Mouse (Mus musculus) CD4-positive helper T cell, adult 2 months (primary cell): Measurements from ENCODE around the gene Mpzl3.
A peak's percentile ranks its signal among the peaks of the same experiment; 100 is the strongest.

Source experiments
- DNase-seq: peaks from one replicate; pipeline ENCODE4 v3.0.0-alpha.2; 2012; ENCODE audit warnings: low read depth, missing footprints, low spot score

The Mpzl3 gene

GRCm38 (mm10) chr9:45042947-45043346 is 12.0 kb upstream of the Mpzl3 start:
- peak; percentile 30 for DNase-seq

- no peak for DNase-seq
These were observed 8.0 kb upstream of the Mpzl3 start for GRCm38 (mm10) chr9:45046973-45047372.

GRCm38 (mm10) chr9:45048511-45048910 is 6.5 kb upstream of the Mpzl3 start:
- DNase-seq: peak; percentile 60

- DNase-seq: no peak
These were observed 5.3 kb upstream of the Mpzl3 start for GRCm38 (mm10) chr9:45049731-45050130.

- DNase-seq: no peak
These were observed 4.7 kb upstream of the Mpzl3 start for GRCm38 (mm10) chr9:45050301-45050700.

GRCm38 (mm10) chr9:45058304-45058940 is 3.4 kb downstream of the Mpzl3 start:
- DNase-seq: peak; percentile 52

- DNase-seq: no peak
These were observed 5.2 kb downstream of the Mpzl3 start for GRCm38 (mm10) chr9:45060151-45060550.

- DNase-seq: peak; percentile 81
These were observed 7.7 kb downstream of the Mpzl3 start for GRCm38 (mm10) chr9:45062677-45063076.

- no peak for DNase-seq
These were observed 9.4 kb downstream of the Mpzl3 start for GRCm38 (mm10) chr9:45064421-45064820.

- DNase-seq: no peak
These were observed 11.7 kb downstream of the Mpzl3 start for GRCm38 (mm10) chr9:45066735-45067134.

GRCm38 (mm10) chr9:45071800-45072199 is 16.8 kb downstream of the Mpzl3 start:
- DNase-seq: no peak

- no peak for DNase-seq
These were observed 22.9 kb downstream of the Mpzl3 start for GRCm38 (mm10) chr9:45077859-45078258.

- DNase-seq: peak; percentile 58
These were observed 24.0 kb downstream of the Mpzl3 start, which contains the start of gene Jaml for GRCm38 (mm10) chr9:45079011-45079410. Jaml (plus strand) TSS chr9:45079183.

GRCm38 (mm10) chr9:45083132-45083531 is 28.1 kb downstream of the Mpzl3 start:
- peak; percentile 50 for DNase-seq

- no peak for DNase-seq
These were observed 29.6 kb downstream of the Mpzl3 start for GRCm38 (mm10) chr9:45084556-45084955.

- no peak for DNase-seq
These were observed 31.0 kb downstream of the Mpzl3 start for GRCm38 (mm10) chr9:45085741-45086690.

- DNase-seq: no peak
These were observed 33.1 kb downstream of the Mpzl3 start for GRCm38 (mm10) chr9:45088040-45088439.

GRCm38 (mm10) chr9:45090811-45091210 is 35.8 kb downstream of the Mpzl3 start:
- no peak for DNase-seq

GRCm38 (mm10) chr9:45092641-45093040 is 37.7 kb downstream of the Mpzl3 start:
- DNase-seq: no peak

GRCm38 (mm10) chr9:45095149-45095937 is 40.4 kb downstream of the Mpzl3 start:
- no peak for DNase-seq

GRCm38 (mm10) chr9:45097877-45098276 is 42.9 kb downstream of the Mpzl3 start:
- no peak for DNase-seq

- no peak for DNase-seq
These were observed 43.4 kb downstream of the Mpzl3 start for GRCm38 (mm10) chr9:45098426-45098825.
